Mouse (Mus musculus) left cerebral cortex, postnatal 36 days (tissue): ENCODE measurements around the gene Pigyl. TPM values are rescaled to one million over a fixed set of nuclear protein-coding genes. Genes with fewer than 3 reads are reported as not detected.
A peak's percentile ranks its signal among the peaks of the same experiment; 100 is the strongest.
"Not testable (repeated sequence)": the region's sequence is repeated elsewhere in the genome, so short reads cannot be mapped to it uniquely, and the experiment has no call there.

Experiments used
- DNase-seq, 2 experiments: peaks; one replicate each; pipeline ENCODE4 v3.0.0; 2021 to 2022; ENCODE audit warnings: low spot score in 2 of 2, mixed read lengths in 1 of 2
- intact Hi-C: fragments of 180-260 bp; cut with DNase I; formaldehyde crosslinking; loops from one replicate; pipeline ENCODE4 v1.15.1; 2025
- total RNA-seq, 2 experiments: library from RNA; stranded (reverse); gene quantifications; 2 replicates each; pipeline ENCODE4 v1.2.3; 2021

Pigyl gene
- total RNA-seq, 2 experiments from 2014 or later: 45.7 to 46.6 TPM

DNA sequence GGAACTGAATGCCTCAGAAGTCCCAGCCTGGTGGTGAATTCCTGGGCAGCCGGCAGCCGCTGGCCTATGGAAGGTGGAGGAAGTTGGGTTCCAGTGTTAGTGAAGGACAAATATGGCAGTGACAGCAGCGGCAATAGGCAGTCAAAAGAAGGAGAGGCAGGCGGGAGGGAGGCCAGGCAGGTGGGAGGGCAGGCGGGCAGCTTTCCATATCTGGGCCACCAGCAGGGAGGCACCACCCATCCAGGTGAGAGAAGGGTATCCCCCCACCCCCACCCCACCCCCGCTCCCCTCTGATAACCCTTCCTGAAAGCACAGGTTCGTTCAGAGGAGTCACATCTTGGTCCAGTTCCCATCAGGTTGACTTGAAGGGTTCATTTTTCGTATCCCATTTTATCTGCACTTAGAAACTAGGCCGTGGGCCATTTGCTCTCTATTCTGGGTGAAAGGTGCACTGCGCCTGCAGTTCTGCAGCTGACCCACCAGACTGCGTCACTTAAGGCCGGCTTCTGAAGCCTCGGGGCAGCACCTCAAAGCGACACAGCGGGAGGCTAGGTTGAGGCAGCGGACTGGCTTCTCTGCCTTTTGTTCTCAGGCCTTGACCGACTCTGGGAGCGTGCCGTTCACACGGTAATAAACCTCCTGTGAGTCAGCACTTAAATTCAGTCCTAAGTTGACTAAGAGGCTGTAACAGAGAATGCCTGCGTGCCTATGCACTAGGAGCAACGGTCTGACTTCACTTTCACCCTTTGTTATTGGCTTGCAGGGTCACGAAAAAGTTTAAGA lies 19.7 kb upstream of the Pigyl start:
- intact Hi-C loops: no loop called here

DNA sequence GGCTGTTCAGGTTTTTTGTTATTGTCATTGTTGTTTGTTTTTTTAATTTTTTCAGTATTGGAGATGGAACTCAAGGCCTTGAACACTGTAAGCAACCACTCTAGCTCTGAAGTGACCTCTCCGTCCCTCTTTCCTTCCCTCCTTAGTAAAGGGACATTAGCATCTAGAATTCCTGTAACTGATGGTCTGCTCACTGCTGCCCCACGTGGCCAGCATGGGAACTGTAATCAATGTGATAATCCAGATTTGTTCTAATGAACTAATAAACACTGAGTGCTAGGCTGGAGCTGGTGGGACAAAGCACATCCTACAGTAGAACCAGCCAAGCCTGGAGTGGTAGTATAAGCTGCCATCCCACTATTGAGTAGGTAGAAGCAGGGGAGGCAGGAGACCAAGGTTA lies 18.2 kb upstream of the Pigyl start:
- intact Hi-C loops: no loop called here
- no peak for DNase-seq

More for the DNA sequence above, 19.7 kb upstream of the Pigyl start:
- DNase-seq: no peak

DNA sequence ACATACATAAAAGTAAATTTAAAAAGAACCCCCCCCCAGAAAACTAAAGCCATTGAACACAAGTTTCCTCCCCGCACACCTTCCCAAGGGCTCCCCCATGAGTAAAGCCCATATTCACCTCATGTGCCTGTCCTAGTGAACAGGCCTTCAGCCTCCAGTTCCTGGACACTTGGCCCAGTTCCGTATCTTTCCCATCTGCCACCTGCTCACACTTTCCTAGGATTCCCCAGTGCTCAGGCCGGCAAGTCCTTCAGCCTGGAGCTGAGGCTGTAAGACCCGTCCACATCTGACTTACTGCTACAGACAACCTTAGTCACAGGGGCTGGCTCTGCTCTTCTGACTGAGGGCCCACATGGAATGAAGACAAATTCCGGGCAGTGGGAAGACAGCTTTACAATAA lies 16.9 kb upstream of the Pigyl start:
- DNase-seq: no peak

DNA sequence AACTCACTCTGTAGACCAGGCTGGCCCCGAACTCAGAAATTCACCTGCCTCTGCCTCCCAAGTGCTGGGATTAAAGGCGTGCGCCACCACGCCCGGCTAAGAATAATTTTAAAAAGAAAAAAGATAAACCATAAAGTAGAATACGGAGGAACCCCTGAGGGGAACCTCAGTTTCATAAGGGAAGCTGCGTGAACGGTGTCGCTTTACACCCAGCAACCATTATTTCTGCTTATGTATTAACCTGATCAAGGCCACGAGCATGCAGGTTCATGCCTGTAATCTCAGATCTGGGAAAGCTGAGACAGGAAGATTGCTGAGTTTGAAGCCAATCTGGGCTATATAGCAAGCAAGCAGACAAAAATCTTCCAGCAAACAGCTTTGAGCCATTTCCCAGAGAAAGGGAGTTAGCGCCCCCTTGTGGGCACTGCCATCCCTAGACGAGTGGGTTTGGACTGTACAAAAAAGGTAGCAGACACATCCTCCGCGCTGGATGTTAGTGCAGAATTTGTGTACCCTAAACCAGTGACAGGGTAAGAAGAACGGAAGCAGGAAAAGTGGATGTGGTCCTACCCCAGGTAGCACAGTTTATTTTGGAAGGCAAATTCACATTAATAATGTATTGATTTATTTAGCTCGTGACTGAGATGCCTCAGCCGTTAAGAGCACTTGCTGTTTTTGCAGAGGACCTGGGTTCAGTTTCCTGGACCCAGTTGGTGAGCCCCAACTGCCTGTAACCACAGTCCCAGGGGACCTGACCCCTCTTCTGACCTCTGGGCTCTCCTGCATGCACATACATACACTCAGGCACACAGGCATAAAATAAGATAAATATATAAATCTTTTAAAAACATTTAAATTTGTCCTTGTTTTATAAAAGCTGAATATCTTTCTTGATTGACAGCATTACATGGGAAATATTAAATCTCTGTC lies 13.3 kb upstream of the Pigyl start:
- DNase-seq: peak; percentile 81 to 87
- intact Hi-C loops: loop anchor here (5.0 to 10.0 kb wide), 3 partner anchors 46 to 169 kb away; partner anchors contain the start of gene Cnn1

More for the DNA sequence above, 16.9 kb upstream of the Pigyl start:
- intact Hi-C loops: loop anchor here (5.0 to 10.0 kb wide), 3 partner anchors 42 to 165 kb away; partner anchors contain the start of gene Cnn1

DNA sequence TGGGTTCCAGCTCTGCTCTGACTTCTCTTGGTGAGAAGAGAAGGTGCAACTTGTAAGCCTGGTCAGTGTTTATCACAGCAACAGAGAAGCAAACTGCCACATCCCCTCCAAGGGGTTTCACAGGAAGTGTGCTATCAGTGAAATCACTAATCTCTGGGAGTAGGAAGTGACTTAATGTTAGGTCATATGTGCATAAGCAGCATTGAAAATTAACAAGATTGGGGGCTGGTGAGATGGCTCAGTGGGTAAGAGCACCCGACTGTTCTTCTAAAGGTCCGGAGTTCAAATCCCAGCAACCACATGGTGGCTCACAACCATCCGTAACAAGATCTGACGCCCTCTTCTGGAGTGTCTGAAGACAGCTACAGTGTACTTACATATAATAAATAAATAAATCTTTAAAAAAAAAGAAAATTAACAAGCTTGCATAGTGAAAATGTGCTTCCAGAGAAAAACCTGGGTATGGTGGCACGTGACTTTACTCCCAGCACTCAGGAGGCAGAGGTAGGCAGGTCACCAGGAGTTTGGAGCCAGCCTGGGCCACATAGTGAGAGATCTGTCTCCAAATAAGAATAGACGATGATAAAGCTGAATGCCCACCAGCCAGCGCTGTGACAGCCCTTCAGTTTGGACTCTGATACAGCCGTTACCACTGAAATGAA lies 12.2 kb upstream of the Pigyl start:
- intact Hi-C loops: loop anchor here (5.0 to 10.0 kb wide), 3 partner anchors 47 to 170 kb away; partner anchors contain the start of gene Cnn1
- DNase-seq: no peak

DNA sequence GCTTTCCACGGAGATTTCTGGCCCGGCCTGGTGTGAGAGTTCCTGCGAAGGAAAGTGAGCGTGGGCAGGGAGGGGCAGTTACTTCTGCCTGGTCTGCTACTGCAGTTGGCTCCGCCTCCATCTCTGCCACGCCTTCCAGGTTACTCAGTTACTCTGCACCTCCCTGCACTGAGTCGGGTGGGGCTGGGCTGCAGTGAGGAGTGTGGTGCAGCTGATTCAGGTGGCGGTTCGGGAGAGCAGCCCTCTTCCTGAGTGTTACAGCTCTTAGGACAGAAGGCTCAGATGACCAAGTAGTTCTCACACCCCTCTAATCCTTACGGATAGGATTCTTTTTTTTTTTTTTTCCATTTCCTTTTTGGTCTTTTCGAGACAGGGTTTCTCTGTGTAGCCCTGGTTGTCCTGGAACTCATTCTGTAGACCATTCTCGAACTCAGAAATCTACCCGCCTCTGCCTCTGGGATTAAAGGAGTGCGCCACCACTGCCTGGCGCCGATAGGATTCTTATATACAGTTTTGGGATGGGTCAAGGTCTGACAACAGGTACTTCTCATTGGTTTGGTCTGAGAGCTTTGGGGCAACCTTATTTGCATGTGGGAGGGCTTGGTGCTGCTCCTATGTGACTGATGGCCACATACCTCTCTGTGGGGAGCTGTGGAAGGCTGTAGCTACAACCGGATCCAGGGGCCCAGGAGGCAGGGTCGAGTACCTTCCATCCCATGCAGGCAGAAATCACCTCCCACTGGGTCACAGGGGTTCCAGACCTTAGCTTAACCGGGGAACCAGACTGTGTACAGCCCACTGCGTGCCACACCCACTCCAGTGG lies 7.0 kb upstream of the Pigyl start:
- intact Hi-C loops: loop anchor here (10.0 kb wide), 1 partner anchor 175 kb away; no protein-coding TSS in a partner anchor
- DNase-seq: no peak

DNA sequence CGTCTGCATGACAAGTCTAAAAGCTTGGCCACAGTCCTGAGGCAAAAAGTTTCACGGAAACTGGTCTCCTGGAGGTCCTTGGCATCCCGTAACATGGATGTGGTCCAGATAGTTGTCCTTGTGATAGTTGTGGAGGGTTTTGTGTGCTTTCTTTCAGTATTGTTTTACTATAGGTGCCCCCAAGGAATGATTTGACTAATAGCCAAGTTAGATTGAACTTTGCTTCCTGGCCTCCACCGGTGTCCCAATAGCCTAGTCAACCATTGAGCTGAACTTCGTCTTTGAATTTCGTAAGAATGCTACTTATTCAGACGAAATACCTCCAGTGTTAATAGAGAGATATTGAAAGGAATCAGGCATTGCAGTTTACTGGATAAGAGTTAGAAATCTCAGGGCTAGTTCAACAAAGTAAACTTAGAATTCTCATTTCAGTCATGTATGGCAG lies 6.4 kb upstream of the Pigyl start:
- DNase-seq, intact Hi-C loops: not testable (repeated sequence)

DNA sequence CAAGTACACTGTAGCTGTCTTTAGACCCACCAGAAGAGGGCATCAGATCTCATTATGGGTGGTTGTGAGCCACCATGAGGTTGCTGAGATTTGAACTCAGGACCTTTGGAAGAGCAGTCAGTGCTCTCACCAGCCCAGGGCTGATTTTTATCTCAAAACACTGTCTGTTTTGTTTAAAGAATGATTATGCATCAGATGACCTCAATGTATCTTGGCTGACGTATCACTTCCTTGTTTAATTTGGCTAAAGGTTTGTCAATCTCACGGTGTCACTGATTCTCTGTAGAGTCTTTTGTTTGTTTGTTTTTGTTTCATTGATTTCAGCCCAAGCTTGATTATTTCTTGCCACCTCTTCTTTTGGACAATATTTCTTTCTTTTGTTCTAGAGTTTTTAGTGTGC lies 5.7 kb upstream of the Pigyl start:
- intact Hi-C loops: no loop called here
- DNase-seq: no peak

DNA sequence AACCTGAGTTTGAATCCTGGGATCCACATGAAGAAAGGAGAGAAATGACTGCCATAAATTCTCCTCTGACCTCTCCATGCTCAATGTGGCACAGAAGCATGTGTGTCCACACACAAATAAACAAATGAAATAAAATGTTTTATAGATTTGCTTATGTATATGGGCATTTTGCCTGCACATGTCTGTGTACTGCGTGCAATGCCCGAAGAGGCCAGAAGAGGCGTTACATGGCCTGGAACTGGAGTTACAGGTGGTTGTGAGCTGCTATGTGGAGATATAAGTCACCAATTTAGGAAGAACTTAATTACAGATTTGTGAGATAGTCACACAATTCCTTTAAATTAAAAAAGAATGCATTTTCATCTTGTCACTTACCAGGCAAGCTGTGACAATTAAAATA lies 2.8 kb upstream of the Pigyl start:
- DNase-seq: no peak
- intact Hi-C loops: loop anchor here (2.0 kb wide), 1 partner anchor 83 kb away; the partner anchor contains the start of genes Gm49318 and Zfp653

DNA sequence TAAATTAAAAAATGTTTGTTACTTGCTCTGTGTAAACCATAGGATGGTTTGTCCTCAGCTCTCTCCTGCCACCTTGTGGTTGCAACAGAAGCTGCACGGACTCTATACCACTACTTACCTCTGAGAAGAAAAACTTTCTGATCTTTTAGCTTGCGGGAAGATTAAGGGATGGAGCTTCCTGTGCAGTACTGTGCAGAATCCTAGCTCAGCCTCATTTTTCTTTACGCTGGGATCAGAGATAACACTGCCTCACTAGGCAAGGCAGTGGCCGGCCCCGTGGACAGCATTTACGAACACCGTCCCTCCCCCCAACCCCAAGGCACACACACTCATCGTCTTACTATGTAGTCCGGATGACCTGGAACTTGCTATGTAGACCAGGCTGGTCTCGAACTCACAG lies 1.0 kb upstream of the Pigyl start:
- intact Hi-C loops: loop anchor here (1.0 to 5.0 kb wide), 3 partner anchors 70 to 257 kb away; partner anchors contain the start of genes 9530077C05Rik, Gm49318, Zfp653 and Zfp809
- peak; percentile 49 to 58 for DNase-seq

DNA sequence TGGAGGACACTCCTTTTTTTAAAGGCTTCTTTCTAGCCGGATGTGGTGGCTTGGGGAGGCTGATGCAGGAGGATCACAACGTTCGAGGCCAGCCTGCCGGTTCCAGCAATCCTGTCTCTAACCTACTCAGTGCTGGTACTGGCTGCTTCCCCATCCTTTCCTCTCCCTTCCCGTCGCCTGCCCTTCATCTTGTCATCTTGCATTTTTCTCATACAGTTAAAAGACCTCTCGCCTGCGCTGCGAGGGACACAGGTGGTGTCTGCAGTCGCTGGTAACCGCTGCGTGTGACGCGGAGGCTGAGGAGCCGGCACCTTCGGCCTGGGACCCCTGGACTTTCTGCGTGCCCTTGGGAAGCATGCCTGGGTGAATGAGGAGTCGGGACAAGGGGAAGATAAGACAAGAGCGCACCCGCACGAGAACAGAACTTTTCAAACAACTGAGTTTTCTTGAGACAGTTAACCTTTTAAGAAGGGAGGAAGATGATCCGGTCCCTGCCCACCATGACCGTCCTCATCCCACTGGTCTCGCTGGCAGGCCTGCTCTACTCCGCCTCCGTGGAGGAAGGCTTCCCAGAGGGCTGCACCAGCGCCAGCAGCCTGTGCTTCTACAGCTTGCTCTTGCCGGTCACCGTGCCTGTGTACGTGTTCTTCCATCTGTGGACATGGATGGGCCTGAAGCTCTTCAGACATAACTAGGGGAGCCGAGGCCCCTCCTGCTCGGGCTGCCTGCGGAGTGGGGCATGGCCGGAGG lies 1.0 kb downstream of the Pigyl start:
- intact Hi-C loops: loop anchor here (5.0 kb wide), 1 partner anchor 255 kb away; the partner anchor contains the start of gene 9530077C05Rik
- peak in 1 of 2 experiments; percentile 9 for DNase-seq

DNA sequence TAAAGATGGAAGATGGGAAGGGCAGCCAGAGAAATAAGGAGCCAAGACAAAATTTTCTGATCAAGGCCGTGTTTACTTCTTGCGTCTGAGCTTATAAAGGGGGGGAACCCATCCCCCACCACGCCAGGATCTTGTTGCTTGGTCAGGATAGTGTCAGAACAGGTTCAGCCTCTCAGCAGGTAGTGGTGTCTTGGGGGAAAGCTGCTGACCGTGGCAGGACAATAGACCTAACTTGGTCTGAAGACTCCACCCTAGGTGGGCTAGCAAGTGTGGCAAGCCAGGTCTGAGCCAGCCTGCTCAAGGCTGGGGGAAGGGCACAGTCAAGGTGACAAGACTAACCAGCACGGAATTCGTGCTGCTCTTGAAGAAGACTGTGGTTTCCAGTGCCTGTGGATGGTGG lies 4.7 kb downstream of the Pigyl start:
- no peak for DNase-seq

DNA sequence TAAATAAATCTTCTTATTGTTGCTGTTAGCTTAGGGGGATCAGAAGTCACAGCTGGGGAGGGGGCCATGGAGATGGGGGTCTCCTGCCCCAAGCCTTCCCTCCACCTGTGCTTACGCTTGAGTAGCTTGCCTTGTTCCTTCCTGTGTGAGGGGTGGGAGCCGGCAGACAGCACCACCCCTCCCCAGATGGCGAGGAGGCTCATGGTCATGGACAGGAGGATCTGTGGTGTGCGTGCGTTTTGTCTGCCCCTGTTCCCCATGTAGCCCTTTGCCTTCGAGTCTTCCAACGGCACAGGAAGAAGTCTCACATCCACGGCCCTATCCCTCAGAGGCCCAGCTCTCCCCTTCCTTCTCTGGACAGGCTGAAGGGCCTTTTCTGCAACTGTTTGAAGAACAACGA lies 5.7 kb downstream of the Pigyl start:
- intact Hi-C loops: no loop called here
- no peak for DNase-seq

More for the DNA sequence above, 4.7 kb downstream of the Pigyl start:
- intact Hi-C loops: no loop called here

DNA sequence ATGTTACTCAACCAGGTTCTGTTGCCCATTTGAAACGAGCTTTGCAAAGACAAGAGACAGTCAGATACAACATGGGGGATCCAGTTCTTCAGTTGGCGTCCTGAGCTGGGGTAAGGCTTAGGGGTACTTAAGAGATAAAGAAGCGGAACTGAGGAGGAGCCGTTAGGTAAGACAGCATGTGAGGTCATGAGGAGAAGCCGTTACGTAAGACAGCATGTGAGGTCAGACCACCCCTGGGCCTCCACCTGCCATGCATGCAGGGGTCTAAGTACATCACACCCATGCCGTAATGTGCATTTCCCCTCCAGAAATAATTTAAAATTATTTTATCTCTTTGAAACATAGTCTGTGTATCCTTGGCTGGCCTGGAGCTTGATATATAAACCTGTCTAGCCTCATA lies 6.3 kb downstream of the Pigyl start:
- intact Hi-C loops: no loop called here
- DNase-seq: no peak

DNA sequence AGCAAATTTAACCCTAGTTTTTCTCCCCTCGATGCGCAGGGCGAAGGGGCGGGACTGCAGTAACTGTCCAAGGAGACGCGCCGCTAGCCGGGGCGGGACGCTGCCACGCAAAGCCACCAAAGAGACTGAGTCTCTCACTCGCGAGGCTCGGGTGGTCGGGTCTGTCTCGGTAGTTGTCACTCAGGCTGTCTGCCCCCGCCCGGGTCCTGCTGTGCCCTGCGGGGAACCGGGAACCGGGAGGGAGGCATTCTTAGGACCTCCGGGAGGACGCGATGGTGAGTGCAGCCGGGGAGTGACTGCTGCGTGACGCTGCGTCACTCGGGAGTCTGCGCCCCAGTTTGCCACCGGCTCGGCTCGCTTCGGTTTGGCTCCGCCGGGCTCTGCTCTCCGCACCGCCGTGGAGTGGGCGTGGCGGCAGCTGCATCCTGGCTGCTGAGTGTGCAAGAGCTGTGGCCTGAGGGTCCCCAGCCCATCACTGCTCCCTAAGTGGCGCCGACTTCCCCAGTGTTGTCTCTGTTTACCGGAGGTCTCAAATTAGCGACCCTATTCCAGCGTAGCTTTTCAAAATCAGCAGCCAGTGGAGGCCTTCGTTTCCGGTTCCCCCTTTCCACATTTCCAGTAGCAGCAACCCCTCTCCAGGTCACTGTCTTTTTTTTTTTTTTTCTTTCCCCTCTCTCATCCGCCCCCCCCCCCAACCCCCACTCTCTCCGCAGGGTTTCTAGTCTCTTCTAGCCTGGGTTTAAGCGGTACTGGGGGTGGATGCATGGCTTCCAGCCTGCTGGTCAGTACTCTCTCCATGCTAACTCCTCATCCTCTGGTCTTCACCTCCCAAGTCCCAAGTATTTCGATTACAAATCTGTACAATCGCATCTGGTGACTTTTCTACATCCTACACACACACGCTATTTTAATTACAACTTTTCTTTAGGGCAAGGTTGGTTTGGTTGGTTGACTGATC lies 8.3 kb downstream of the Pigyl start:
- peak; percentile 62 to 73 for DNase-seq
- intact Hi-C loops: no loop called here

DNA sequence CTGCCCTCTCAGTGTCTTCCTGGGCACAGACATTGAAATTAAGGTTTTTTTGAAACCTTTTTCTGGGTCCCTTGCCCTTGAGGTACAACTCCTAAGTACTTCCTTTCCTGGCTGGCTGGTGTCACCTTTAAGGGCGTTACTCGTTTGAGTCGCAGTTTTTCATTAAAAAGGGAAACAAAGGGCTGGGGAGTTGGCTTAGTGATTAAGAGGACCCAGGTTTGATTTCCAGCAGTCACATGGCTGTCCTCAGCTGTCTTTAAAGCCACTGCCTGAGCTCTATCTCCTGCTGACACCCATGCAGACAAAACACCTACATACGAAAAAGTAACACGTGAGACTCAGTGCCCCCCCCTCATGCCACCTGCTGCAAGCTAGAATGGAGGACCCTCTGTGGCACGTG lies 9.3 kb downstream of the Pigyl start:
- intact Hi-C loops: no loop called here
- DNase-seq: no peak

DNA sequence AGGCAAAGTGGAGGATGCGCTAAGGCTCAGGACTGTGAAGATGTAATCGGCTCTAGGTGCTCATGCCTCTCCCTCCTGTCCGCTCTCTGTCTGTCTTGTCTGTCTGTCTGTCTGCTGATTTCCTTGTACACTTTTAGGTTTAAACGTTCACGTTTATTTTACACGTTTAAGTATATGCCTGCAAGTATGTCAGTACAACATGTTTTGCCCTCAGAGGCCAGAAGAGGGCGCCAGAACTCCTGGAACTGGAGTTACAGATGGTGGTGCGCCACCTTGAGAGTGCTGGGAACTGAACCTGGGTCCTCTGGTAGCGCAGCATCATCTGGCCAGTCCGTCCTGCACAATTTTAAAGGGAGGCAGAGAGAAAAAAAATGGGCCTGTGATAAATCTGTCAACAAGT lies 10.0 kb downstream of the Pigyl start:
- intact Hi-C loops: no loop called here
- DNase-seq: no peak
